Mouse (Mus musculus) spleen, adult 10 weeks (tissue): ENCODE results near the gene Kifc5b. TPM values are rescaled to one million over a fixed set of nuclear protein-coding genes. Genes with fewer than 3 reads are reported as not detected.

Experiments
- polyA plus RNA-seq: library from polyadenylated mRNA; stranded (reverse); fragments of 350-450 nt; fragmentation: Illumina TruSeq; extraction: RNeasy Lipid Tissue Mini Kit (QIAGEN cat#74804); gene quantifications from one replicate; pipeline ENCODE4 v1.2.3, GENCODE M21; 2015; ENCODE audit warnings: low replicate concordance; ENCODE audit not compliant: insufficient read depth

Kifc5b gene
- polyA plus RNA-seq = 2.3 TPM

GRCm38 (mm10) chr17:26916711-26917482, at the start of gene Kifc5b:
Kifc5b (plus strand) TSS chr17:26917091.

GRCm38 (mm10) chr17:26932839-26933398, 16.0 kb downstream of the Kifc5b start, which contains the start of gene Phf1:
Phf1 (plus strand) TSS chr17:26933052.

DNA sequence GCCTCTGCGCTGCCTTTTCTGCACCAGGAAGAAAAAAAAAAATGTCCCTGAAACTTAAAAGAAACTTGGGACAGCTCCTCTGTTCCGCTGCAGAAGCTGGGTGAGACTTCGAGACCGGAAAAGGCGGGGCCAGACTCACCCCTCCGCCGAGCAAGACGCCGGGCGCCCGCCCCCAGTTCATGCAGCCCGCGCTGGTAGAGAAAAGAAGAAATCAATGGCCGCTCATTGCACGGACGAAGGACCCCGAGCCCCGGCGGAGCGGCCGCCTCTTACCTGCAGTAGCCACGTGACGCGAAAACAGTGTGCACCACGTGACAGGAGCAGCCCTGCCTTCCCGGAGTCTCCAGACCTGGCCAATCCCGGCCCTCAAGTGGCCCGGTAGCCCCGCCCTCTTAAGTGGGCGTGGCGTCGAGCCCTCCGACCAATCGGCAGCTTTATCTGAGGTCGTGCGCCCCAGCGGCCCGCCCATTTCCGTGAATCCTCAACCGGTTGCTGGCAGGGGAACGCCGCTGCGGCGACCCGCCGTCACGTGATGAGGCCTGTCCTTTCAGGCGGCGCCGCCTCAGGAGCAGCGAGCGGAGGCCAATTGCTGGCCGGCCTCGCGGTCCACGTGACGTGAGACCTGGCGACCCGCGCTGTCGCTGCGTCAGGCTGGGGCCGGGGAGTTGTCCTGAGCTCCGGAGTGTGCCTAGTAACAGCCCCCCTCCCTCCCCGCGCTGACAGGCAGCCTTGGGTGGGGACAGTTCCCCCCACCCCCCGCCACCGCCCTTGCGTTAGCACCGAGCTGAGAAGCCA, 22.5 kb downstream of the Kifc5b start, which contains the start of gene Cuta:
Gene Cuta, minus strand, starts transcription at position 392 of the 795 bp plus-strand sequence.

GRCm38 (mm10) chr17:26941031-26941789, 24.3 kb downstream of the Kifc5b start, which contains the start of gene Syngap1:
Syngap1 (plus strand) TSS chr17:26941253.

DNA sequence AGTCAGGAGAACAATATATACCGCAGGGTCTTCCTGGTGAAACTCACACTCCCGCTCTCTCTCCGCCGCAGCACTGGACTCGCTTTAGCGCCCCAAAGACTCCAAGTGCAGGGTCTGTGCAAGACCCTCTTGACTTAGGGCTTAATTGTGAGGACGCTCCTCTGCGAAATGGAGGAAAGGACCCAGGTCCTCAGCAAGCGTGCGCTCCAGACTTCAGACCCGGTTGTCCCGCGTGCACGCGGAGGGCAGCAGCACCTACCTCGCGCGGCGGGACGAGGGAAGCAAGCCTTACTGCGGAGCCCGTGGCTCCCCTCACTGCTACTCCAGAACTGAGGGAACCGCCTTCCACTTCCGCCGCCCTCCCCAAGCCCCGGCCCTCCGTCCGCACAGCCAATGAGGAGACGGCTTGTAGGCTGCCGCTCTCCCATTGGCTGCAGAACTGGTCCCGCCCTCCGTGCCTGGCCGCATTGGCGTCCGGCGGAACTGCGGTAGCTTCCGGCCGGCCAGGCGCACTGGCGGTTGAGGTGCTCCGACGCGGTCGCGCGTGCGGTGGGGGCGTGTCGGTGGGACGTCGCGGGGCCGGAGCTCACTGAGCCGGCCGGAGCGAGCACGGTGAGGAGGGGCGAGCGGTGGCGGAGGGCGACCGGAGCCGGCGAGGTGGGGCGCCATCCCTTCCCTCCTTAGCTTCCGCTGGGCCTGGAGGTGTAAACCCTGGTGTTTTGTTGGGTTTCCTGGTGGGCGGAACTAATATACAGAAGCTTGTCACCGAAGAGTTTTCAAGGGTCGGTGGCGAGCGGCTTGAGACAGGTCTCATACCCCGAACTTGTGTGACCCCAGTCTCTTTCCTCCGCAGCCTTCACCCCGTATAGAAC, 56.0 kb downstream of the Kifc5b start, which contains the start of gene Zbtb9:
Gene Zbtb9, plus strand, starts transcription at position 465 of the 872 bp plus-strand sequence.

Other genes starting within 250 kb of the Kifc5b start
- 61.7 TPM for gene Crebrf, start 201.4 kb upstream of the Kifc5b start, polyA plus RNA-seq
- 46.1 TPM for gene Bnip1, start 136.0 kb upstream of the Kifc5b start, polyA plus RNA-seq
- gene Nkx2-5, start 72.1 kb upstream of the Kifc5b start, polyA plus RNA-seq = not detected
- gene Phf1, start 16.0 kb downstream of the Kifc5b start, polyA plus RNA-seq = 41.9 TPM
- gene Cuta, start 22.5 kb downstream of the Kifc5b start, polyA plus RNA-seq = 59.0 TPM
- gene Syngap1, start 24.2 kb downstream of the Kifc5b start, polyA plus RNA-seq = 2.5 TPM
- gene Zbtb9, start 56.1 kb downstream of the Kifc5b start, polyA plus RNA-seq = 29.6 TPM
- gene Bak1, start 111.9 kb downstream of the Kifc5b start, polyA plus RNA-seq = 23.5 TPM
- gene Itpr3, start 140.2 kb downstream of the Kifc5b start, polyA plus RNA-seq = 19.6 TPM
- gene Uqcc2, start 216.8 kb downstream of the Kifc5b start, polyA plus RNA-seq = 41.2 TPM